Mouse (Mus musculus) heart, postnatal 36 days (tissue): ENCODE data around the gene Tatdn2. TPM values are rescaled to one million over a fixed set of nuclear protein-coding genes. Genes with fewer than 3 reads are reported as not detected.

Source experiments
- DNase-seq, 2 experiments: peaks; one replicate each; pipeline ENCODE4 v3.0.0; 2021 to 2022
- intact Hi-C: fragments of 180-260 bp; cut with DNase I; formaldehyde crosslinking; loops from one replicate; pipeline ENCODE4 v1.15.1; 2025
- microRNA-seq, 2 experiments: library from miRNA; unstranded; fragments of <30 nt; microRNA quantifications; one replicate each; pipeline ENCODE4 v1.2.0; 2021; ENCODE audit warnings: borderline number of aligned reads in 2 of 2
- total RNA-seq, 2 experiments: library from RNA; stranded (reverse); gene quantifications; 2 replicates each; pipeline ENCODE4 v1.2.3; 2021

Tatdn2 gene
- total RNA-seq, 2 experiments from 2014 or later: 56.1 to 62.1 TPM

GRCm38 (mm10) chr6:113749119-113749685 is 52.4 kb downstream of the Tatdn2 start:
- no peak for DNase-seq
- intact Hi-C loops: no loop called here

Small RNA genes within 50 kb of the gene (microRNA-seq; reads per million reads assigned to microRNA genes)
- gene Mir7042: 0.72 to 1.3 reads per million in 2 experiments

Other genes with a start within 250 kb of the Tatdn2 start
- under 1 TPM; 0.65 to 0.67 TPM for gene Il17re, start 238.6 kb upstream of the Tatdn2 start, total RNA-seq
- gene Il17rc, start 225.6 kb upstream of the Tatdn2 start, total RNA-seq: 1 to 10 TPM; 6.4 to 6.7 TPM
- 10 to 100 TPM; 45.9 to 57.5 TPM for gene Creld1, start 213.8 kb upstream of the Tatdn2 start, total RNA-seq
- not detected for gene Prrt3, start 195.1 kb upstream of the Tatdn2 start, total RNA-seq
- 10 to 100 TPM; 57.9 to 61.8 TPM for gene Emc3, start 165.4 kb upstream of the Tatdn2 start, total RNA-seq
- gene Fancd2, start 165.4 kb upstream of the Tatdn2 start, total RNA-seq: under 1 TPM; 0.11 to 0.17 TPM
- gene Fancd2os, start 96.3 kb upstream of the Tatdn2 start, total RNA-seq: not detected
- gene Brk1, start 92.3 kb upstream of the Tatdn2 start, total RNA-seq: 10 to 100 TPM; 72.7 to 78.5 TPM
- 10 to 100 TPM; 10.5 to 13.8 TPM for gene Vhl, start 73.1 kb upstream of the Tatdn2 start, total RNA-seq
- 10 to 100 TPM in 1 of 2 experiments, 1 to 10 TPM in 1; 7.5 to 10.2 TPM for gene Irak2, start 58.6 kb upstream of the Tatdn2 start, total RNA-seq
- not detected for gene Ghrl, start 22.8 kb downstream of the Tatdn2 start, total RNA-seq
- 10 to 100 TPM; 68.4 to 69.3 TPM for gene Sec13, start 43.7 kb downstream of the Tatdn2 start, total RNA-seq